Mouse (Mus musculus): Measurements from ENCODE around the gene 1700001O22Rik. TPM values are rescaled to one million over a fixed set of nuclear protein-coding genes. Genes with fewer than 3 reads are reported as not detected.
A peak's percentile ranks its signal among the peaks of the same experiment; 100 is the strongest.

1700001O22Rik gene
- polyA plus RNA-seq, 1 experiment from 2014 or later, result 2.9 TPM

DNA sequence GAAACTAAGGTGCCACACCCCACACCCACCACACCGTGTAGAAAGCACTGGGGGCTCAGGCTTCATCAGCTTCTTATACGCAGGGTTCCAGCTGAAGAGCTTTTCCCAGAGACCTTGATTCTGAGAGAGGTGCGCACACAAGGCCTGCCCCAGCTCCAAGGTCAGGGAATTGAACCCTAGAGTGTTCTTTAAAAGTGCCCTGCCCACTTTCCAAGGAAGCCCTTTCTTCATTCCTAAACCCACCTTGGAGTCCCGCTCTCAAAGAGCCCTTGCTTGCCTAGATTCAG, 44.4 kb downstream of the 1700001O22Rik start:
- Histone ChIP-seq H3K4me1 (peaks cover 41% of the 10 kb centered on the region), H3K27ac (peak overlapping the region; percentile 96), H3K4me2 (peak overlapping the region; percentile 42), H3K36me3 (no peaks in the 10 kb centered on the region), H3K9me3 (peaks cover 13% of the 10 kb centered on the region), H3K27me3 (no peaks in the 10 kb centered on the region), H3K9ac (peak overlapping the region; percentile 58; the same call in 1 of the 2 replicates), H3K4me3 (no peak overlapping the region)
- WGBS, result 35% methylated on average over 4 of the region's 4 CpGs
- no peak for ATAC-seq (ENCODE audit: insufficient number of reproducible peaks, insufficient read depth, low FRiP score, low TSS enrichment, low read depth)

DNA sequence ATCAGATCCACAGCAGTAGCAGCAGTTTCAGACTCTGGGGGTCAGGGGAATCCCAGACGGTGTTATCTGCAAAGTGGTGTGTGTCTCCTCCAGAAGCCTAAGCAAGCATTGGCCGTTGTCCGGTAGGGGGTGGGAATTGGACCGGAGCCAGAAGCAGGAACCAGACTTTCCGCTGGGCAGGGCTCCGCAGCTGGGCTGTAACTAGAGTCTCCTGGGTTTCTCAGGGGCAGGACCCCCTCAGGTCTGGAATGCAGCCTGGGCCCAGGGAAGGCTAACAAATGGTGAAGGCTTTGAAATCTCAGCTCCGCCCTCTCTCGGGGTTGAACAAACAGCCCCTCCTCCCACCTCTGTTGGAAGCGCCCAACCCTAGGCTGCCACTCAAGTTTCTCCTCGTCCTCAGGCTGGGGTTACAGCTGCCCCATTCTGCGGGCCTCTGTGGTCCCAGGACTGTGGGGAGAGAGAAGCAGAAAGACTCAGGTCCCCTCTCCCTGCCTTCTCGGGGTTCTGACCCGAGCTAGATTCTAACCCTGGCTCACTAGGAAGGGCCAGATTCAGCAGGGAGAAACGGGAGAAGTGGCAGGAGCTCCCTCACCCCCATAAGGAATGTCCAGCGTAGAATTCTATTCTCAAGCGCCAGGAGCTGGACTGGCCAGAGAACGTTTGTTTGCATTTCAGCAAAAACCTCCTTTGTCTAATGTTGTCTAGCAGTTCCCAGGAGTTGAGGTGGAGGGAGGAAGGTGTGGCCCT, 44.9 kb downstream of the 1700001O22Rik start:
- ATAC-seq (ENCODE audit: insufficient number of reproducible peaks, insufficient read depth, low FRiP score, low TSS enrichment, low read depth), result peak; percentile 88
- Histone ChIP-seq H3K9ac (peak overlapping the region; percentile 58; the same call in 1 of the 2 replicates), H3K36me3 (no peaks in the 10 kb centered on the region), H3K27me3 (no peaks in the 10 kb centered on the region), H3K9me3 (peaks cover 13% of the 10 kb centered on the region), H3K4me2 (peak overlapping the region; percentile 42), H3K4me1 (peaks cover 41% of the 10 kb centered on the region), H3K4me3 (0 out of 2 replicates have a peak overlapping the region, but pooled peaks have one; percentile 20), H3K27ac (peak overlapping the region; percentile 96)
- WGBS, result 2% methylated on average over 17 of the region's 17 CpGs

DNA sequence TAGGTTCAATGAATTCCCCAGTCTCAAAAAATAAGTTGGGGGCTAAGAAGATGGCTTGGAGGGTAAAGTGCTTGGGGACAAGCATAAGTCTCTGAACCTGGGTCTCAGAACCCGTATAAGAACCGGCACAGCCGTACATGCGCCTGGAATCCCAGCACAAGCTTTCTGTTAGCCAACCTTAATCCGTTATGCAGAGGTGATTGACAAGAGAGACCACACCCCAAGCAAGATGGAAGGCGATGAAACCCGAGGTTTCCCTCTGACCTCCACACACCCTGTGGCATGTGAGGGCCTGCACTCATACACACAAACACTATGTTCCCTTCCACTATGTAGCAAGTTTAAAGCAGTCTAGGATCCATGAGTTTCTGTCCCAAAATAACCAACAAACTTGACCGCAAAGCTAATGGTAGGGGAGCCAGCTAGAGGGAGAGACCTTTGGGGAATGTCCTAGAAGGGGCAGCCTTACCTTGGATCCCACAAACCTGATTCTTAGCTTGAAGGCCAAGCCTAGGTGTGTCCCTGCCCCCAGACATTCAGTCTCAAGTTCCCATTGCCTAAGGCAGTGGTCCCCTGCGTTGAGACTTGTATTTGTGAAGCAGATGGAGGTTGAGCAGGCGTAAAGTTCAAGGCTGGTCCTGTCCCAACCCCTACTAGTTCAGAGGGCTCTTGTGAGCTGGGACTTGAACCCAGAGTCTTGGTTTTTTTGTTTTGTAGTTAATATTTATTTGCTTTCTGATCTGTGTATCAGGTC, 46.3 kb downstream of the 1700001O22Rik start:
- Histone ChIP-seq H3K27ac (peak overlapping the region; percentile 96), H3K4me3 (no peak overlapping the region), H3K27me3 (no peaks in the 10 kb centered on the region), H3K4me1 (peaks cover 47% of the 10 kb centered on the region), H3K9me3 (peaks cover 4% of the 10 kb centered on the region), H3K4me2 (no peak overlapping the region), H3K36me3 (no peaks in the 10 kb centered on the region), H3K9ac (no peak overlapping the region)
- ATAC-seq (ENCODE audit: insufficient number of reproducible peaks, insufficient read depth, low FRiP score, low TSS enrichment, low read depth), result no peak
- 70% methylated on average over 10 of the region's 10 CpGs for WGBS

DNA sequence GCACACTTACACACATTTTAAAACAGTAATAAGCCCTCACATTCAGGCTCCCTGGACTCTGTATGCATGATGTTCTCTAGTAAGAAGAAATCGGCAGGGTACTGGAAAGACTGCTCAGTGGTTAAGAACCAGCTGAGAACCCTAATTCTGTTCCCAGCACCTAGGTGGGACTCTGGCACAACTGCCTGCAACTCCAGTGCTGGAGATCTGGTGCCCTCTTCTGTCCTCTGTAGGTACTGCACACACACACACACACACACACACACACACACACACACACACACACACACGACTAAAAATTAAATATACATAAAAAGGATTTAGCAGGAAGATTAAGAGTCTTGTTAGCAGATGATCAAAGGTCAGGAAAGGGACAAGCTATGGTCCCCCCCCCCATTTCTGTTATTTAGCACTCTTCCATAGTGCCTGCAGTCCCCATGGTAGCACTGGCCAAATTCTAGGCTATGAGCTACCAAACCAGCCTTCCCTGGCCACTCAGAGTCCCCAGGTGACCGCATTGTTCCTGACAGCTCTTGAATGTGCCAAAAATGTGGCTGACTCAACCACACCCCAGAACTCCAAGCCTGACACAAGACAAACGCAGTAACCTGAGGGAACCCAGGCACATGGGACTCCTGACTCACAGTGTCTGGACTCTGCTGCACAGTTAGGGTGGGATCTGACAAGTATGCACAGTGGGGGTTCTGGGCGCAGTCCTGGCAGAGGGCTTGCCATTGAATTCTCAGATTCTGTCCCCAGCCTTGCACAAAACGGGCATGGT, 47.3 kb downstream of the 1700001O22Rik start:
- Histone ChIP-seq H3K4me2 (no peak overlapping the region), H3K27ac (0 out of 2 replicates have a peak overlapping the region, but pooled peaks have one; percentile 57), H3K4me3 (no peak overlapping the region), H3K9ac (no peak overlapping the region), H3K27me3 (no peaks in the 10 kb centered on the region), H3K4me1 (peaks cover 47% of the 10 kb centered on the region), H3K36me3 (no peaks in the 10 kb centered on the region), H3K9me3 (peaks cover 4% of the 10 kb centered on the region; the same call in 1 of the 2 replicates)
- no peak for ATAC-seq (ENCODE audit: insufficient number of reproducible peaks, insufficient read depth, low FRiP score, low TSS enrichment, low read depth)
- 93% methylated on average over 6 of the region's 6 CpGs for WGBS

GRCm38 (mm10) chr2:30754831-30755230, 48.6 kb downstream of the 1700001O22Rik start:
- Histone ChIP-seq H3K4me2 (no peak overlapping the region), H3K27me3 (no peaks in the 10 kb centered on the region), H3K9me3 (peaks cover 4% of the 10 kb centered on the region; the same call in 1 of the 2 replicates), H3K9ac (no peak overlapping the region), H3K36me3 (no peaks in the 10 kb centered on the region), H3K4me3 (no peak overlapping the region), H3K27ac (no peak overlapping the region), H3K4me1 (peaks cover 36% of the 10 kb centered on the region)
- WGBS, result 63% methylated on average over 3 of the region's 3 CpGs
- no peak for ATAC-seq (ENCODE audit: insufficient number of reproducible peaks, insufficient read depth, low FRiP score, low TSS enrichment, low read depth)

DNA sequence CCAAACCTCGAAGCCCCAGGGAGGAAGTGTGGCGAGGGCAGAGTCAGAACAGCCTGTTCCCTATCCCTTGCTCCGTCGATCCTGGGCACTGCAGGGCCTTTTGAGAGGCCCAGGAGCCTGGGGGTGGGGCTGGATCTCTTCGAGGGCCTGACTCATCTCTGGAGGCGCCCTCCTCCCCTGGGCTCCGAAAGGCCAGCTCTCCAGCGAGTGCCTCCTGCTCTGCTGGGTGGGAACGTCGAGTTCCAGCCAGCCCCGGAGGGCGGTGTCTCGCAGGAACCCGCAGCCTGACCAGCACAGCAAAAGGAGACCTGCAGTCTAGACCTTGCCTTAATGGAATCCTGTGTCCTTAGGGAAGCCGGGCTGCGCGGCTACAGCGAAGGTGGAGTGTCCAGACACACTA, 50.2 kb downstream of the 1700001O22Rik start:
- H3K4me2 ChIP-seq, result 0 out of 2 replicates have a peak overlapping the region, but pooled peaks have one; percentile 5
- H3K27me3 ChIP-seq, result no peaks in the 10 kb centered on the region
- H3K36me3 ChIP-seq, result no peaks in the 10 kb centered on the region
- ATAC-seq (ENCODE audit: insufficient number of reproducible peaks, insufficient read depth, low FRiP score, low TSS enrichment, low read depth), result no peak
- H3K4me1 ChIP-seq, result peaks cover 20% of the 10 kb centered on the region
- WGBS, result 15% methylated on average over 18 of the region's 18 CpGs
- H3K27ac ChIP-seq, result peak overlapping the region; percentile 65
- H3K4me3 ChIP-seq, result no peak overlapping the region
- H3K9me3 ChIP-seq, result peaks cover 4% of the 10 kb centered on the region; the same call in 1 of the 2 replicates
- H3K9ac ChIP-seq, result peak overlapping the region; percentile 41; the same call in 1 of the 2 replicates

DNA sequence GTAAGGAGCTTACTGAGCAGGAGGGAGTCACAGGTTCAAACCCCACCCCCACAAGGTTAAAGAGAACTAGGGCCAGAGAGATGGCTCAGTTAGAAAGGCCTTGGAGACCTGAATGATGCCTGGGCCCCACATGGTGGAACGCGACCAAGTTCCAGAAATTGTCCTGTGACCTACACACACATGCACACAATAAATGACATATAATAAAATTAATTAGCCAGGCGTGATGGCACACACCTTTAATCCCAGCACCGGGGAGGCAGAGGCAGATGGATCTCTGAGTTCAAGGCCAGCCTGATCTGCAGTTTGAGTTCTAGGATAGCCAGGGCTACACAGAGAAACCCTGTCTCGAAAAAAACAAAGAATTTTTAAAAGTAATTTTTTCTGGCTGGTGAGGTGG, 51.0 kb downstream of the 1700001O22Rik start:
- Histone ChIP-seq H3K4me1 (peaks cover 13% of the 10 kb centered on the region), H3K36me3 (no peaks in the 10 kb centered on the region), H3K27ac (no peak overlapping the region), H3K27me3 (no peaks in the 10 kb centered on the region), H3K9ac (no peak overlapping the region), H3K4me3 (no peak overlapping the region), H3K9me3 (peaks cover 4% of the 10 kb centered on the region; the same call in 1 of the 2 replicates), H3K4me2 (no peak overlapping the region)
- ATAC-seq (ENCODE audit: insufficient number of reproducible peaks, insufficient read depth, low FRiP score, low TSS enrichment, low read depth), result no peak
- 93% methylated on average over 5 of the region's 5 CpGs for WGBS

DNA sequence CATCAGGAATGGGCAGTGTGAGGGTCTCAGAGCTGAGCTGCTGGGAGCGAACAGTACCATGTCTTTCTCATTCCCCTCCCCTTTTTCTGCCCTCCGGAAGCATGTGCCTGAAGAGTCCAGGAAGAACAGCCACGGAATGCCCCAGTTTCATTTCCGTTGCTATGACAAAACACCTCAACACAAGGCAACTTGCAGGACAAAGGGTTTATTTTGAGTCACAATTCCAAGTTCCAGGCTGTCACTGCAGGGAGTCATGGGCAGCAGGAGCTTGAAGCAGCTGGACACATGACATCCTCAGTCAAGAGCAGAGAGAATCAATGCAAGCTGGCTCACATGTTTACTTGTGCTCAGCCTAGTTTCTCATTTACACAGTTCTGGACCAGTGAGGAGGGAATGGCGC, 53.4 kb downstream of the 1700001O22Rik start:
- H3K4me1 ChIP-seq, result peaks cover 7% of the 10 kb centered on the region
- WGBS, result 71% methylated on average over 5 of the region's 5 CpGs
- H3K27ac ChIP-seq, result peak overlapping the region; percentile 48; the same call in 1 of the 2 replicates
- no peak overlapping the region for H3K9ac ChIP-seq
- no peak overlapping the region for H3K4me2 ChIP-seq
- no peak overlapping the region for H3K4me3 ChIP-seq
- no peak for ATAC-seq (ENCODE audit: insufficient number of reproducible peaks, insufficient read depth, low FRiP score, low TSS enrichment, low read depth)
- H3K9me3 ChIP-seq, result no peaks in the 10 kb centered on the region; the same call in 1 of the 2 replicates
- H3K27me3 ChIP-seq, result no peaks in the 10 kb centered on the region
- H3K36me3 ChIP-seq, result no peaks in the 10 kb centered on the region

- Histone ChIP-seq H3K36me3 (no peaks in the 10 kb centered on the region), H3K27ac (no peak overlapping the region), H3K27me3 (no peaks in the 10 kb centered on the region), H3K4me2 (no peak overlapping the region), H3K4me1 (peaks cover 16% of the 10 kb centered on the region), H3K9ac (no peak overlapping the region), H3K4me3 (no peak overlapping the region), H3K9me3 (no peaks in the 10 kb centered on the region; the same call in 1 of the 2 replicates)
- WGBS, result 85% methylated on average over 4 of the region's 4 CpGs
- no peak for ATAC-seq (ENCODE audit: insufficient number of reproducible peaks, insufficient read depth, low FRiP score, low TSS enrichment, low read depth)
Measured at GRCm38 (mm10) chr2:30747602-30748162, 55.8 kb downstream of the 1700001O22Rik start.
